Mouse (Mus musculus): ENCODE data around the gene Cdk14.

DNA sequence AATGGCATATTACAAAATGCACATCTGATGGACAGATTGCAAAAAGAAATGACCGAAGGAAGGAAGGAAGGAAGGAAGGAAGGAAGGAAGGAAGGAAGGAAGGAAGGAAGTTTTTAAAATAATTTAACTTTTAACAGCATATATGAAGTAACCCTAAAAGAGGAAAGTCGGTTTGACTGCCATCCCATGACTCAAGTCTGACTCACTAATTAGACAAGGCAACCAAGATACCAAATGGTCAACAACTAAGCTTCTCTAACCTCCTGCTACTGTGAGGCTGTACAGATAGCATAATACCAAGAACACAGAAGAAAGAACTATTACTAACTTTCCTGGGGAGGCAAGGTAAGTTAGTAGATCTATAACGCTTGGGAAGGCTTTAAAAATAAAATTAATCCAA, 166.9 kb downstream of the Cdk14 start:
- TF ChIP-seq CTCF (IDR thresholded peaks at IDR 0.05) (no peak), EP300 (IDR thresholded peaks at IDR 0.05) (no peak)
